Mouse (Mus musculus): ENCODE measurements at regions not wholly inside any gene's neighbourhood (a gene's known extent, or its start where the extent isn't known, plus 50 kb on each side); places are given as distances from the start of the nearest gene placed in this dataset.
"Not testable (repeated sequence)": the region's sequence is repeated elsewhere in the genome, so short reads cannot be mapped to it uniquely, and the experiment has no call there.

DNA sequence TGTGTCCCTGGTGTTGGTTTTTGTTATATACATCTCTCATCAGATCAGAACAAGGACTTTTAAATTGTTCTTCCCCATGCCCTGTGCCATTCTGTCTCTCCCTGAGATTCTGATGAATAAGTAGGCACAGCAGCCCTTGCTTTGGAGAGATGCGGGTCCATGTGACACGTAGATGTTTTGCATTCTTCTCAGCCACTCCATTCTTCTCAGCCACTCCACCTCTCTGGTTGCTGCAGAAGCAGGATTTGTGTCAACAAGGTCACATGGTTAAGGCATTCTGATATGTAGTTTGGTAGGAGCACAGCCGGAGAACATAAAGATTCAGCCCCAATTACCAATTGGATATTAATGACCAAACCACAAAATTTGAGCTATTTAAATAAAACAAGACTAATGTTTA lies 177.2 kb downstream of the Lyplal1 start:
- no peaks in the 10 kb centered on the region for H3K9me3 ChIP-seq (replicated peaks; ENCODE audit: control insufficient read depth, low read length)
- no peak overlapping the region for H3K4me2 ChIP-seq (ENCODE audit: low read depth, low read length)
- no peak overlapping the region for H3K4me3 ChIP-seq (ENCODE audit: low read length)
- no peaks in the 10 kb centered on the region for H3K36me3 ChIP-seq (ENCODE audit: control insufficient read depth, insufficient read depth)
- no peaks in the 10 kb centered on the region for H3K27me3 ChIP-seq (ENCODE audit: control insufficient read depth, insufficient read depth, low read length)
- H3K9ac ChIP-seq (ENCODE audit: low read length) = no peak overlapping the region
- H3K27ac ChIP-seq (ENCODE audit: low read length) = no peak overlapping the region
- 40% methylated on average over 3 of the region's 3 CpGs for WGBS
- ATAC-seq (replicated peaks; ENCODE audit: extremely low read depth, insufficient read depth, low FRiP score) = no peak
- H3K4me1 ChIP-seq (ENCODE audit: control insufficient read depth, insufficient read depth, low read length) = no peaks in the 10 kb centered on the region

DNA sequence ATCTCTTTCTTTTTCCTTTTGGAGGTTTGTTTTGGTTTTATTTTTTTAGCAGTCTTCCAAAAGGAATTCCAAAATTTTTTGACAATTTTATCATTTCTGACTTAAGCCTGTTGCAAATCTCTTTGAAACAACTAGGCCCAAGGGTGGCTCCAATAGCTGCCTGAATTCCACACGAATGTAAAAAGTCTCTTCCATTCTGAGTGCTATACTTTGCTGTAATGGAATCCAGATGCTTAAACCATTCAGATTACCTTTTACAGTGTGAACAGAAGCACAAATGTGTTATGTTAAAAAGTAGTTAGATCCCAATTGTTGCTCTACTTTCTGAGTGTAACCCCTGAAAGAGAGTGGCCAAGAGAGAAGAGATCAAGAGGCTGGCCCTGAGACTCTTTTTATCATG lies 176.6 kb downstream of the Lyplal1 start:
- 67% methylated on average over 1 of the region's 1 CpGs for WGBS
- no peak overlapping the region for H3K4me3 ChIP-seq (ENCODE audit: low read length)
- no peaks in the 10 kb centered on the region for H3K4me1 ChIP-seq (ENCODE audit: control insufficient read depth, insufficient read depth, low read length)
- H3K27ac ChIP-seq (ENCODE audit: low read length) = no peak overlapping the region
- no peak overlapping the region for H3K4me2 ChIP-seq (ENCODE audit: low read depth, low read length)
- no peaks in the 10 kb centered on the region for H3K27me3 ChIP-seq (ENCODE audit: control insufficient read depth, insufficient read depth, low read length)
- ATAC-seq (replicated peaks; ENCODE audit: extremely low read depth, insufficient read depth, low FRiP score) = no peak
- no peaks in the 10 kb centered on the region for H3K9me3 ChIP-seq (replicated peaks; ENCODE audit: control insufficient read depth, low read length)
- no peak overlapping the region for H3K9ac ChIP-seq (ENCODE audit: low read length)
- H3K36me3 ChIP-seq (ENCODE audit: control insufficient read depth, insufficient read depth) = no peaks in the 10 kb centered on the region

DNA sequence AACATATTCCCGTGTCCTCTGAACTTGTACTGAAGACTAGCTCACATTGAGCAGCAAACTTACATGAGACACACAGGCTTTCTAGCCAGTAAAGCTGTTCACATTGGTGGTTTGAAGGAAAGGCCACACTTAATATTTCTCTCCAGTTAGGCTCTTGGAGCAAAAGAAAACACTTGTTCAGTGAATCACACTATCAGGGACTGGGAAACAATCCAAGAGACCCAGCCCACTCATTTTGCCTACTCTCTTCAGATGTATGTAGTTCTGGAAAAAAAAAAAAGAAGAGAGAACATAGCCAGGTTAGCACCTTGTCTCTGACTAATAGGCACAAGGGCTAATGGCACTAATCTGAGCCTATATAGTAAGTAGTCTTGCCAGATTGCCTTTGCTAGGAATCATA lies 165.9 kb downstream of the Lyplal1 start:
- H3K4me1 ChIP-seq (ENCODE audit: control insufficient read depth, insufficient read depth, low read length) = no peaks in the 10 kb centered on the region
- no peaks in the 10 kb centered on the region for H3K9me3 ChIP-seq (replicated peaks; ENCODE audit: control insufficient read depth, low read length)
- H3K27ac ChIP-seq (ENCODE audit: low read length) = no peak overlapping the region
- no peak overlapping the region for H3K4me3 ChIP-seq (ENCODE audit: low read length)
- WGBS = 58% methylated on average over 1 of the region's 1 CpGs
- H3K4me2 ChIP-seq (ENCODE audit: low read depth, low read length) = no peak overlapping the region
- no peak for ATAC-seq (replicated peaks; ENCODE audit: extremely low read depth, insufficient read depth, low FRiP score)
- H3K27me3 ChIP-seq (ENCODE audit: control insufficient read depth, insufficient read depth, low read length) = no peaks in the 10 kb centered on the region
- no peaks in the 10 kb centered on the region for H3K36me3 ChIP-seq (ENCODE audit: control insufficient read depth, insufficient read depth)
- H3K9ac ChIP-seq (ENCODE audit: low read length) = no peak overlapping the region

GRCm38 (mm10) chr1:185955821-185956220 lies 161.3 kb downstream of the Lyplal1 start:
- WGBS = 83% methylated on average over 1 of the region's 1 CpGs
- not testable (repeated sequence) for H3K4me3 ChIP-seq (ENCODE audit: low read length); ATAC-seq (replicated peaks; ENCODE audit: extremely low read depth, insufficient read depth, low FRiP score)

DNA sequence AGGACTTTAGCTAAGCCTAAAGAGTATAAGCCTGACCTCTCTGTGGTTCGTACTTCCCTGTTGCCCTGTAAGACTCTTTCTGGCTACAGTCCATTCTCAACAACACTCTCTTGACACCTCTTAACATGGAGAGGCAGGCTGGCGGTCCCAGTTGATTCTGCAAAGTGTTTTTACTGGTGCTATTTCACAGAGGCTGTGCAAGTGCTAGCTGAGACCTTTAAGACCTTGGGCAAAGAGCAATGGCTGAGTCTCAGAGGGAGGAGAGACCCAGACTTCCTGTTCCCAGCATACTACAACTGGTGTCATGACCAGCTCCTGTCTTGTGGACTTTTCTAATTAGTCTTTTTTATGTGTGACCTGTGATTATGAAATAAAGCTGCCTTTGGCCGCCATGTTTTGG lies 159.6 kb downstream of the Lyplal1 start:
- no peaks in the 10 kb centered on the region for H3K36me3 ChIP-seq (ENCODE audit: control insufficient read depth, insufficient read depth)
- H3K4me3 ChIP-seq (ENCODE audit: low read length) = no peak overlapping the region
- H3K9ac ChIP-seq (ENCODE audit: low read length) = no peak overlapping the region
- no peak overlapping the region for H3K27ac ChIP-seq (ENCODE audit: low read length)
- ATAC-seq (replicated peaks; ENCODE audit: extremely low read depth, insufficient read depth, low FRiP score) = no peak; the same call in 1 of the 2 replicates
- no peak overlapping the region for H3K4me2 ChIP-seq (ENCODE audit: low read depth, low read length)
- no peaks in the 10 kb centered on the region for H3K27me3 ChIP-seq (ENCODE audit: control insufficient read depth, insufficient read depth, low read length)
- WGBS = 53% methylated on average over 3 of the region's 3 CpGs
- no peaks in the 10 kb centered on the region for H3K9me3 ChIP-seq (replicated peaks; ENCODE audit: control insufficient read depth, low read length)
- H3K4me1 ChIP-seq (ENCODE audit: control insufficient read depth, insufficient read depth, low read length) = no peaks in the 10 kb centered on the region

More at GRCm38 (mm10) chr1:185955821-185956220, 161.3 kb downstream of the Lyplal1 start:
- H3K27ac ChIP-seq (ENCODE audit: low read length); H3K36me3 ChIP-seq (ENCODE audit: control insufficient read depth, insufficient read depth); H3K4me1 ChIP-seq (ENCODE audit: control insufficient read depth, insufficient read depth, low read length); H3K4me2 ChIP-seq (ENCODE audit: low read depth, low read length); H3K9ac ChIP-seq (ENCODE audit: low read length); H3K27me3 ChIP-seq (ENCODE audit: control insufficient read depth, insufficient read depth, low read length); H3K9me3 ChIP-seq (replicated peaks; ENCODE audit: control insufficient read depth, low read length): not testable (repeated sequence)

DNA sequence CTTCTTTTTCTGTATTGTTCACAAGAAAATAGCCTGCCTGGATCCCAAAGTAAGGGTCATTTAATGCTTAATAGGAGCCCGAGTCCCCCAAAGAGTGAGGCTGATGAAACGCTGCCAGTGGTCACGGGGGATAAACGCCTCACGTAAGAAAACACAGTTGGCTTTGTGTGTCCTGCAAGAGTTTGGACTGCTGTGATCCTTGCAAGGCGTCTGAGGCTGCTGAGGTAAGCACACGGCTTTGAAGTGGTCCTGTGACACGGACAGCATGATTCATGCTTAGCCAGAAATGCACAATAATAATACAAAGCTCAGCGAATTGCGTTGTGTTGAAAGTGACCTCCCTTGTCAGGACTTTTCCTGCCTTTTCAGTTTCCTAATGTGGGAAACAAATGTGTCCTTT lies 158.8 kb downstream of the Lyplal1 start:
- Histone ChIP-seq H3K4me1 (ENCODE audit: control insufficient read depth, insufficient read depth, low read length) (no peaks in the 10 kb centered on the region), H3K27me3 (ENCODE audit: control insufficient read depth, insufficient read depth, low read length) (no peaks in the 10 kb centered on the region), H3K27ac (ENCODE audit: low read length) (no peak overlapping the region), H3K4me3 (ENCODE audit: low read length) (no peak overlapping the region), H3K9me3 (replicated peaks; ENCODE audit: control insufficient read depth, low read length) (no peaks in the 10 kb centered on the region), H3K4me2 (ENCODE audit: low read depth, low read length) (no peak overlapping the region), H3K9ac (ENCODE audit: low read length) (no peak overlapping the region), H3K36me3 (ENCODE audit: control insufficient read depth, insufficient read depth) (no peaks in the 10 kb centered on the region)
- ATAC-seq (replicated peaks; ENCODE audit: extremely low read depth, insufficient read depth, low FRiP score) = no peak
- 78% methylated on average over 10 of the region's 10 CpGs for WGBS

DNA sequence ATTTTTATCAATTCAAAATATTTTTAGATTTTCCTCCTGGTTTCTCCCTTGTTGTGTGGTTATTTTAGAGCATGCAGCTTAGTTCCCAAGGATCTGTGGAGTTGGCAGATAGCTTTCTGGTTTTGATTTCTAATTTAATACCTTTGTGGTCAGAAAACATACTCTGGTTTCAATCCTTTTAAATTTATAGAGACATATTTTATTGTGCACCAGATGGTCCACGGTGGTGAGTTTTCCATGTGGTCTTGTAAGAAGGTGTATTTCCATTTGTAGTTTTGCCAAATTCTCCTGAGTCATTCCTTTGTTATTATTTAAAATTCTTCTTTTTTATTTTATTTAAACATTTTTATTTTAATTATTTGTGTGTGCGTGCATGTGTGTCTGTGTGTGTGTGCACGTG lies 154.5 kb downstream of the Lyplal1 start:
- no peak for ATAC-seq (replicated peaks; ENCODE audit: extremely low read depth, insufficient read depth, low FRiP score)
- Histone ChIP-seq H3K4me2 (ENCODE audit: low read depth, low read length) (no peak overlapping the region), H3K27ac (ENCODE audit: low read length) (no peak overlapping the region), H3K9me3 (replicated peaks; ENCODE audit: control insufficient read depth, low read length) (no peaks in the 10 kb centered on the region), H3K36me3 (ENCODE audit: control insufficient read depth, insufficient read depth) (no peaks in the 10 kb centered on the region), H3K27me3 (ENCODE audit: control insufficient read depth, insufficient read depth, low read length) (no peaks in the 10 kb centered on the region), H3K4me3 (ENCODE audit: low read length) (no peak overlapping the region), H3K4me1 (ENCODE audit: control insufficient read depth, insufficient read depth, low read length) (peaks cover 2% of the 10 kb centered on the region), H3K9ac (ENCODE audit: low read length) (no peak overlapping the region)
- WGBS = 88% methylated on average over 3 of the region's 3 CpGs

- Histone ChIP-seq H3K27me3 (ENCODE audit: control insufficient read depth, insufficient read depth, low read length) (no peaks in the 10 kb centered on the region), H3K27ac (ENCODE audit: low read length) (no peak overlapping the region), H3K4me1 (ENCODE audit: control insufficient read depth, insufficient read depth, low read length) (peaks cover 2% of the 10 kb centered on the region), H3K4me3 (ENCODE audit: low read length) (no peak overlapping the region), H3K36me3 (ENCODE audit: control insufficient read depth, insufficient read depth) (no peaks in the 10 kb centered on the region), H3K9me3 (replicated peaks; ENCODE audit: control insufficient read depth, low read length) (no peaks in the 10 kb centered on the region), H3K9ac (ENCODE audit: low read length) (no peak overlapping the region), H3K4me2 (ENCODE audit: low read depth, low read length) (no peak overlapping the region)
- ATAC-seq (replicated peaks; ENCODE audit: extremely low read depth, insufficient read depth, low FRiP score) = no peak
- WGBS = 92% methylated on average over 2 of the region's 2 CpGs
These were observed 153.3 kb downstream of the Lyplal1 start for GRCm38 (mm10) chr1:185963773-185964172.

GRCm38 (mm10) chr1:185964426-185964825 lies 152.7 kb downstream of the Lyplal1 start:
- Histone ChIP-seq H3K36me3 (ENCODE audit: control insufficient read depth, insufficient read depth) (no peaks in the 10 kb centered on the region), H3K27me3 (ENCODE audit: control insufficient read depth, insufficient read depth, low read length) (no peaks in the 10 kb centered on the region), H3K27ac (ENCODE audit: low read length) (no peak overlapping the region), H3K9me3 (replicated peaks; ENCODE audit: control insufficient read depth, low read length) (no peaks in the 10 kb centered on the region), H3K4me1 (ENCODE audit: control insufficient read depth, insufficient read depth, low read length) (peaks cover 2% of the 10 kb centered on the region), H3K4me2 (ENCODE audit: low read depth, low read length) (no peak overlapping the region), H3K4me3 (ENCODE audit: low read length) (no peak overlapping the region), H3K9ac (ENCODE audit: low read length) (no peak overlapping the region)
- WGBS = 45% methylated on average over 6 of the region's 6 CpGs
- no peak; the same call in 1 of the 2 replicates for ATAC-seq (replicated peaks; ENCODE audit: extremely low read depth, insufficient read depth, low FRiP score)

- no peak for ATAC-seq (replicated peaks; ENCODE audit: extremely low read depth, insufficient read depth, low FRiP score)
- Histone ChIP-seq H3K9me3 (replicated peaks; ENCODE audit: control insufficient read depth, low read length) (no peaks in the 10 kb centered on the region), H3K4me2 (ENCODE audit: low read depth, low read length) (no peak overlapping the region), H3K36me3 (ENCODE audit: control insufficient read depth, insufficient read depth) (no peaks in the 10 kb centered on the region), H3K27ac (ENCODE audit: low read length) (no peak overlapping the region), H3K9ac (ENCODE audit: low read length) (no peak overlapping the region), H3K4me3 (ENCODE audit: low read length) (no peak overlapping the region), H3K4me1 (ENCODE audit: control insufficient read depth, insufficient read depth, low read length) (peaks cover 2% of the 10 kb centered on the region), H3K27me3 (ENCODE audit: control insufficient read depth, insufficient read depth, low read length) (no peaks in the 10 kb centered on the region)
- 83% methylated on average over 4 of the region's 4 CpGs for WGBS
These were observed 149.9 kb downstream of the Lyplal1 start for GRCm38 (mm10) chr1:185967227-185967626.
